Mouse (Mus musculus) neural tube, embryonic 10.5 days (tissue): ENCODE measurements around the gene Elovl3.
"Not testable (repeated sequence)": the region's sequence is repeated elsewhere in the genome, so short reads cannot be mapped to it uniquely, and the experiment has no call there.

Source experiments
- DNase-seq: peaks from one replicate; pipeline ENCODE4 v3.0.0-alpha.2; 2017; ENCODE audit warnings: low spot score; ENCODE audit errors: extremely low spot score

Elovl3 gene

DNA sequence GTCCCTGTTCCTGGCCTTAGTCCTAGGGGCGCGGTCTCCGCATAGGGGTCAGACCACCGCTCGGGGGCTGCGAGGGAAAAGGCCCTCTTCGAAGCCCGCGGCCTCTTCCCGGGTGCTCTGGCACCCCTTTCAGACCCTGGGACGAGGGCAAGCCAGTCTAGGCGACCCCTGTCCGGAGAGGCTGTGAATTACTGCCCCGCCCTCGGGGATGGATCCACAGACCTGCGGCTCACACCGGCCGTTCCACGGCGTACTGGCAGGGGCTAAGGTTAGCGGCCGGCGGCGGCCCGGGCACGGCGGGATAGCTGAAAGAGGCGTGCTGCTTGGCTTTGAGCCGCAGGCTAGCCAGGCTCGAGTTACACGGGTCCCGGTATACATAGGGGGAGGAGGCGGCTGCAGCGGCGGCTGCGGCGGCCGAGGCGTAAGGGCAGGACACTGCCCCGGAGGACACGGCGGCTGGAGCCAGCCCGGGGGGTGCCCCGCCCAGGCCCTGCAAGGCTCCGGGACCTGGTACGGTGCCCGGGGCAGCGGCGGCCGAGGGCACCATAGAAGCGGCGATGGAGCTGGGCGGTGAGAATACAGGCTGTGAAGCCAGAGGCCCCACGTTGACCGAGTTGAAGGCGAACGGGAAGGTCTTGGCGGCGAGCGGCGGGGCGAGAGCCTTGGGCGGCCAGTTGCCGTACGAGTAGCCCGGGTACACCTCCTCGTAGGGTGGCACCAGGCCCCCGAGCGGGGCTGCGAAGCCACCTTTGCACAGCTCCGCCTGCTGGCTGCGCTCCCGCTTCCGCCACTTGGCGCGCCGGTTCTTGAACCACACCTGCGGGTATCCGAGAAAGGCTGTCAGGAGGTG is 4.3 kb downstream of the Elovl3 start:
- peak; percentile 81 for DNase-seq

DNA sequence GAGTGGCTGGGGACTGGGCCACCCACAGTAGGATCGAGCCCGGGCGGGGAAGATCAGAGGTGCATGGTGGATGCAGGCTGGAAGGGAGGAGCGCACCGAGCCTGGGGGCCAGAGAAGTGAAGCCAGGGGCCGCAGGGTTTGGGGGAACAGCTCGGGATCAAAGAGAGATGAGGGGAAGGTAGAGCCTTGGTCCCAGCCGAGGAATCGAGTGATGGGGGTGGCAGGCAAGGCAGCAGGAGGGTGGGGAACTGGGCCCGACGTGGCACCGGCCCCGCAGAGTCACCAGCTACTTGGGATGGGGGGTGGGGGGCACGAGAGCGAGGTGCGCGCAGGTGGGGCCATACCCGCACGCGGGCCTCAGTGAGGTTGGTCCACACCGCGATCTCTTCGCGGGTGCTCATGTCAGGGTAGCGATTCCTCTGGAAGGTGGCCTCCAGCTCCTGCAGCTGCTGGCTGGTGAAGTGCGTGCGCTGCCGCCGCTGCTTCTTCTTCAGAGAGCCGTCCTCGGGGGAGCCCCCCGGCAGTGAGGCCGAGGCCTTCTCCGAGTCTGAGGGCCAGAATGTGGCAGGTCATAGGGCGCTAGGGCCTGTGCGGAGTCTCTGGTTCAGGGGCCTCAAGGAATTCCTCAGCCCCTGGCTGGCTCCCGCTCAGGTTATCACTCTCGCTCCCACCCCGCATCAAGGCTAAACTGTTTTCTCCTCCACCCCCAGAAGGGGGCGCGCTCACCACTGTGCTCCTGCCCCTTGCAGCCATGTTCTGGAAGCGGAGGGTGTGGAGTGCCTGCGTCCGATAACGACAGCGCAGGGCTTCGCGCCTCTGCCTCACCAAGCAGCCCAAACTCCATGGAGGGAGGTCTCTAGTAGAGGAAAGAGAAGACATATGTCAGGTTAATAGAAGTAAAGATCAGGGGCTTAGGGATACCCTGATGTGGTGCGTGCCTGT is 5.2 kb downstream of the Elovl3 start:
- DNase-seq = peak; percentile 78

DNA sequence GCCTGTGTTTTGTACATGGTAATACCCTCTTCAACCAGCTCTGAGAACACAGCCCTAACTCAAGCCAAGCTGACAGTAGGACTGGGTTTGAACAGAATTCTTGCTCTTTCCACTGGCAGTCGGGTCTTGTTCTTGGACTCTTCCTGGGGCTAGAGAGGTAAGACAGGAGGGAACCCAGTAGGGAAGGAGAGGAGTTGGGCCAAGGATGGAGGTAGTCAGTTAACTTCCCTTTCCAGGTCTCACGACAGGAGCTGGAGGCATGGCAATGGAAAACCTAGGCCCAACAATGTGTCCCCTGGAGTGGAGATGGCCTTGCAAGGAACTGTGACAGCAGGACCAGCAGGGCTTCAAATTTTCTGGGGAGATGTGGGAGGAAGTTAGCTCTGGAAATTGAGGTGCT is 8.6 kb downstream of the Elovl3 start:
- no peak for DNase-seq

GRCm38 (mm10) chr19:46141091-46141490 is 9.4 kb downstream of the Elovl3 start:
- no peak for DNase-seq

- DNase-seq = peak; percentile 61
These were observed 16.0 kb downstream of the Elovl3 start, which contains the start of gene Pitx3 for GRCm38 (mm10) chr19:46147511-46148371. Pitx3 (minus strand) TSS chr19:46148326.

DNA sequence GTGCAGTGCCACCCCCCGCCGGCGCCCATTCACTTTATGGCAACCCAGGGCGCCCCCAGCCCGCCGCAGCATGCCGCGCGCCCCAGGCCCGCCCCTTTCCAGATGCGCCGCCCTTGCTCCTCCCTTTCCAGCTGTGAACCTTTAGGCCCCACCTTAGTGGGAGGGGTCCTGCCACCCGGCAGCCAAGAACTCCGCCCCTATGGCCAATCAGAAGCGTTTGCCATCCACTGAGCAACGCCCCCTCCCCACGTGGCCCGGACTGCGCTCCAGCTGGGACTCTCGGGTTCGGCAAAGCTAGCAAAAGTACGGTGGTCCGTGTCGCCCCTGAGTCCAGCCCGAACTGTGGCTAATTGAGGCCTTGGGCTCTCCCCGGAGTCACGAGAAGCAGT is 16.7 kb downstream of the Elovl3 start:
- DNase-seq = peak; percentile 88

DNA sequence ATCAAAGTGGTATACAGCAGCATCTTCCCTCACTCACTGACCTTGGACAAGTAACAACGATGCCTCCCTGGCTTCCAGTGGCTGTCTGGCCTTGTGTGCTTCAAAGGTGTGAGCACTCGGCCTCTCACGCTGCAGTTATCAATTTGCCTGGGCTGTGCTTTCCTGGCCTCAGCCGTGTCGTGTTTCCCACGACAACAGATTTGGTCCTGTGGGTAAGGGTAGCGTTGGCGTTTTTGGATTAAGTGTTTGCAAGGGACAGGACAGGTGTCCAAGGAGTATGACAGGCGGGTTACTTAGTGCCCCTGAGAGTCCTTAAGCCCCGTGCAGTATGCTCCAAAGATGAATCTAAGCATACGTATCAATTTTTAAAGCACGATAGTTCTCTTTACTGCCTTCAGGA is 17.4 kb downstream of the Elovl3 start:
- DNase-seq = no peak

DNA sequence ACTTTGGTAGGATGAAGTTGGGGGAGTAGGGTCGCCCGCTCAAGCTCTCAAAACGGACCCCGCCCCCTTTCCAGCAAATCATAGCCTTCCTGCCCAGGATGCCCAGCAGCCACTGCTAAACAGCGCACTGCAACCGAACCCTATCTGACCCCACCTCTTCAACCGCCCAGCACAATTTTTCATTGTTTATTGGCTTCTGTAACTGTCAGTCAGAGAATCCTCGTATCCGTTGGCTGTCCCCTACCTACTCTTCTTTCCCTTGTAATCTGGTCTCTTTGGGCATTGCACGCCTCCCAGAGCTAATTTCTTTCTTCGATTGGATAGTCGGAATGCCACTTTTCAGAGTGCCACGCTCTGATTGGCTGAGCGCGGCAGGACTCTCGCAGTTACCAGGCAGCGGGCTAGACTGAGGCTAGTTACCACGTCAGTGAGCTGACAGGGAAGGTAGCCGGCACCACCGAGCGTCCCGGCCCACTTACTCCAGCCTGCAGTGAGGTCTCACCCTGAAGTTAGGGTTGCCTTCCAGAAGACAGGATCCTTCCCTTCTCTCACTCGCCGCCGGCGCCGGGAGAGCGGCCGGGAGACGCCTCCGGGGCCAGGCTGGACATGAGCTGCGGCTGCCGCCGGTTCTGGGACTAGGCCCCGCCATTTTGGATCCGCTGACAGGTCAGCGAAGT is 20.6 kb downstream of the Elovl3 start, which contains the start of gene Gbf1:
Gene Gbf1, plus strand, starts transcription at position 383 of the 677 bp plus-strand sequence.
- peak; percentile 89 for DNase-seq

- DNase-seq = no peak
These were observed 34.3 kb downstream of the Elovl3 start for GRCm38 (mm10) chr19:46165950-46166349.

GRCm38 (mm10) chr19:46167169-46167568 is 35.5 kb downstream of the Elovl3 start:
- not testable (repeated sequence) for DNase-seq

DNA sequence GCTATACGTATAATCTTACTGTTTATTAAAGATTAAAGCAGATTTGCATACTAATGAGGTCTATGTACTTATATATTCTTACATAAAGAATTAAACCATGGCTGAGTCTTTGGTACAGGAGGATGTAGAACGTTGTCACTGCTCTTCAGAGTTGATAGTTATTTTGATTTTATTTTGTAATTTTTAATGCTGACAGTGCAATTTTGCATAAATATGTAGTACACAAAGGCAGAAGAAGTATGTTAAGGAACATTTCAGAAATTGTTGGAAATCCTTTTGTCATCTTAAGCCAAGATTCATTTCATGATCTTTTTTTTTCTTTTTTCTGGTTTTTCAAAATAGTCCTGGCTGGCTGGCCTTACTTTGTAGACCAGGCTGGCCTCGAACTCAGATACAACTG is 37.7 kb downstream of the Elovl3 start:
- DNase-seq = no peak

GRCm38 (mm10) chr19:46169913-46170312 is 38.2 kb downstream of the Elovl3 start:
- DNase-seq = no peak

- no peak for DNase-seq
These were observed 40.8 kb downstream of the Elovl3 start for GRCm38 (mm10) chr19:46172541-46172940.

DNA sequence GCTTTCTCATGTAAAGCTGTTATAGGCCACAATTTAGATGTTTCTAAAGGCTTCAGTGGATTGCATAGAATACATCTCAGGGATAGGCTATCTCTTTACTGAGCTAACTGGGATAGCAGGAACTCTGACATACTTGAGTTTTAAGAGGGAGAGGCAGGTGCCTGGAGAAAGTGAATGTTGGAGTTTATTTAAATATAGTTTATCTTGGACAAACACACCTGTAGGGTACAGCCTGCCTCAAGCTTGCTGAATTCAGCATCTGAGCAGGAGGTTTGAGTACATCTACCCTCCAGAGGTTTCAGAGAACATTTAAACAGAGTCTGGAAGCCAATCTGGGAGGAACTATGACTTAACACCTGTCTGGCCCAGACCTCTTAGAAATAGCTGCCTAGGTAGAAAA is 43.5 kb downstream of the Elovl3 start:
- no peak for DNase-seq

DNA sequence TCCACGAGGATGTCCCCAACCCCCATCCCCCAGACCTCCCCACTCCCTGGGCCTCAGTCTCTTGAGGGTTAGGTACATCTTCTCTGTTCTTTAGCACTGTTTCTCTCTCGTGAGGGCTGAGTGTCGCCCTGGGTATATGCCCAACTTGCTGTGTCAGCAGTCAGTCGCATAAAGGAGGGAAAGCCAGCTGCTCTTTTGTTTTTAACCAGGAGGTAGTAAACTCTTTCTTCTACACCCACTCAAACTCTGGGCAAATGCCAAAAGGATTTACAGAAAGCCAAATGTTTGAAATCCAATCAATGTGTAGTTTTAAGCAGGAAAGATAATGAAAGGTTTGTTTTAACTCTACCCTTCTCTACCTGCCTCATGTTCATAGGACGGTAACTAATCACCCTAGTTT is 45.3 kb downstream of the Elovl3 start:
- no peak for DNase-seq

DNA sequence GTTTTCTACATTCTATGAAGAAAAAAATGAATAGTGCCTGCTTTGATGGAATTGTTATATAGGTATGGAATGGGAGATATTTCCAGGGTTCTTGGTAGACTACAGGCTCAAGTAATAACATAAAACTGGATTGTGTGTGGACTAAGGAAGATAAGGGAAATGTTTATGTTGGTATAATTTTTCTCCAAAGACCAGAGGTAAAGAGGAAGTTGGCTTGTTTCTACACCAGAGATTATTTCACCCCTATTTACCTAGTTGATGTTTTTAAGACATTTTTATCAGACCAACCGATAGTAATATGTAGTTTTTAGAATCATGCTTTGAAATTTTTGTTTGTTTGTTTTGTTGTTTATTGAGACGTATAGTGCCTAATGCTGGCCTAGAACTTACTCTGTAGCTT is 48.6 kb downstream of the Elovl3 start:
- no peak for DNase-seq

GRCm38 (mm10) chr19:46182241-46182640 is 50.5 kb downstream of the Elovl3 start:
- DNase-seq = no peak
